In the genomic region with DNA sequence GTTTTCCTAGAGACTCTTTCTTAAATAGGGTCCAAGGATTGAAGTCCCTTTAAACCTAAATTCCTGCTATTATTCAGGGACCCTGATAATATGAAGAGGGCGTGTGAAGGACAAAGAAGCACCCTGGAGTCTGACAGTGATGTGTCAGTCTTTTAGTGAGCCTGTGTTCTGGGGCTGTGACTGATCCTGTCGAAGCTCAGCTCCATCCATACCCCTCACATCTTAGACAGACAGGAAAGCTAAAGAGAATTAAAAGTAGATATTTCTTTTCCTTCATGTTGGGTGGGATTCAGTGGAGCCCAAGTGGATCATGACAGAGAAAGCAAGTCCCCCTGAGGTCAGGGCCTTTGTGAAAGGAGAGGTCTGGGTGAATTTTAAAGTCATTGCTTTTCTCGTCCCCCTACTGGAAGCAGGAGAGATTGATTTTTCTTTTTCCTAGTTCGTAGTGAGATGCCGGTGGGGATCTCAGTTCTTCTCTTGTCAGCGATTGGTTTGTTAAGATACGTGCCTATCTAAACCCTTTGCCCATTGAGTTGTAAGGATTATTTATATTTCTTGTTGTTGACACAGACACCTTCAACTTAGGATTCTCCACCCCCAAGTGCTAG, we compare ENCODE assay signal across 17 mouse cellular contexts. TPM values are rescaled to one million over a fixed set of nuclear protein-coding genes. Genes with fewer than 3 reads are reported as not detected.
A peak's percentile ranks its signal among the peaks of the same experiment; 100 is the strongest.
DNase-seq lines count a peak whose midpoint lies in the region; ATAC-seq and TF ChIP-seq lines count a peak whose summit lies in the region.
"Had no signal": no experiment of that assay in that cellular context is flagged by ENCODE, and none has a peak within 500 bp of the region (broad histone marks: within the 10 kb centered on the region; RNA-seq: fewer than 3 reads in every experiment).

No protein-coding gene starts in this region.

- no peak overlapping the region for H3K27ac ChIP-seq in liver, embryonic 14.5 days
- no peak overlapping the region for H3K27ac ChIP-seq in liver, embryonic 11.5 days (ENCODE audit: low read depth, low read length)
- H3K27ac ChIP-seq in midbrain, embryonic 15.5 days = no peak overlapping the region
- H3K27ac ChIP-seq: embryonic facial prominence, embryonic 12.5 days; liver, embryonic 12.5 days; stomach, embryonic 15.5 days had no signal

- TF ChIP-seq EP300 in liver, embryonic 14.5 days (IDR thresholded peaks at IDR 0.05; ENCODE audit: low read depth) = no peak

- peak; percentile 17; the same call in 1 of the 2 replicates for TF ChIP-seq CTCF in liver, embryonic 14.5 days (IDR thresholded peaks at IDR 0.05; ENCODE audit: low read depth)

- H3K27me3 ChIP-seq in liver, embryonic 14.5 days (ENCODE audit: control insufficient read depth, insufficient read depth, low read length) = no peaks in the 10 kb centered on the region; the same call in 1 of the 2 replicates
- 0 out of 2 replicates have a peak, but pooled peaks cover 3% of the 10 kb centered on the region for H3K27me3 ChIP-seq in liver, embryonic 11.5 days (replicated peaks; ENCODE audit: control insufficient read depth, insufficient read depth, low read length)
- no peaks in the 10 kb centered on the region for H3K27me3 ChIP-seq in midbrain, embryonic 15.5 days (replicated peaks)
- H3K27me3 ChIP-seq: embryonic facial prominence, embryonic 12.5 days; stomach, embryonic 15.5 days had no signal

- 24% methylated on average over 7 of the region's 7 CpGs for WGBS in liver, embryonic 14.5 days (ENCODE audit: insufficient replicate concordance)
- 25% methylated on average over 7 of the region's 7 CpGs for WGBS in liver, embryonic 11.5 days
- WGBS in midbrain, embryonic 15.5 days = 8% methylated on average over 7 of the region's 7 CpGs

- no peaks in the 10 kb centered on the region for H3K36me3 ChIP-seq in liver, embryonic 14.5 days (replicated peaks; ENCODE audit: control insufficient read depth, insufficient read depth, low read depth)
- H3K36me3 ChIP-seq in liver, embryonic 11.5 days (ENCODE audit: control insufficient read depth, insufficient read depth, low read length) = no peaks in the 10 kb centered on the region
- no peaks in the 10 kb centered on the region for H3K36me3 ChIP-seq in midbrain, embryonic 15.5 days (replicated peaks)
- H3K36me3 ChIP-seq: embryonic facial prominence, embryonic 12.5 days; liver, embryonic 12.5 days; stomach, embryonic 15.5 days had no signal

- no peak for ATAC-seq in liver, embryonic 14.5 days (ENCODE audit: insufficient read depth)
- no peak for ATAC-seq in liver, embryonic 11.5 days (replicated peaks; ENCODE audit: low FRiP score)
- ATAC-seq in midbrain, embryonic 15.5 days (replicated peaks) = 0 out of 2 replicates have a peak, but pooled peaks have one; percentile 20
- ATAC-seq: liver, embryonic 12.5 days had no signal

- no peaks in the 10 kb centered on the region for H3K4me1 ChIP-seq in liver, embryonic 14.5 days (replicated peaks; ENCODE audit: control insufficient read depth in 2 of 2, insufficient read depth in 2 of 2, low read length in 1 of 2)
- no peaks in the 10 kb centered on the region for H3K4me1 ChIP-seq in liver, embryonic 11.5 days (replicated peaks; ENCODE audit: control insufficient read depth, insufficient read depth, low read length)
- no peaks in the 10 kb centered on the region for H3K4me1 ChIP-seq in midbrain, embryonic 15.5 days
- H3K4me1 ChIP-seq: embryonic facial prominence, embryonic 12.5 days; liver, embryonic 12.5 days; stomach, embryonic 15.5 days had no signal

- H3K4me3 ChIP-seq in liver, embryonic 14.5 days (ENCODE audit: insufficient read depth in 1 of 2, low read depth in 2 of 2, low read length in 2 of 2) = no peak overlapping the region
- no peak overlapping the region for H3K4me3 ChIP-seq in liver, embryonic 11.5 days (ENCODE audit: low read depth, low read length)
- H3K4me3 ChIP-seq in midbrain, embryonic 15.5 days = no peak overlapping the region
- H3K4me3 ChIP-seq: embryonic facial prominence, embryonic 12.5 days; liver, embryonic 12.5 days; stomach, embryonic 15.5 days had no signal

- DNase-seq in heart, adult 11 months = peak; percentile 70
- DNase-seq in heart, adult 18-20 months = no peak
- no peak for DNase-seq in liver, embryonic 14.5 days (ENCODE audit: low read depth in 3 of 3, low spot score in 3 of 3)
- DNase-seq in liver, embryonic 11.5 days (ENCODE audit: low spot score) = no peak
- DNase-seq in R1 (ENCODE audit: low read depth, low spot score) = peak; percentile 21
- DNase-seq in right cerebral cortex, adult 2 months (ENCODE audit: low spot score in 2 of 2) = no peak
- no peak for DNase-seq in urinary bladder, adult 2 months (ENCODE audit: low spot score)
- DNase-seq: adrenal gland, adult 8-10 months; cerebellum, adult 11-12 months; gastrocnemius, postnatal 10 days; heart, postnatal 10 days; kidney, postnatal 14 days; right cerebral cortex, postnatal 25 days had no signal

- no peak overlapping the region for H3K9ac ChIP-seq in liver, embryonic 14.5 days (replicated peaks)
- H3K9ac ChIP-seq in liver, embryonic 11.5 days (ENCODE audit: low read depth, low read length) = no peak overlapping the region
- H3K9ac ChIP-seq in midbrain, embryonic 15.5 days = no peak overlapping the region
- H3K9ac ChIP-seq: embryonic facial prominence, embryonic 12.5 days; liver, embryonic 12.5 days; stomach, embryonic 15.5 days had no signal

- H3K4me2 ChIP-seq in liver, embryonic 14.5 days (ENCODE audit: low read depth) = no peak overlapping the region
- no peak overlapping the region for H3K4me2 ChIP-seq in liver, embryonic 11.5 days
- H3K4me2 ChIP-seq in midbrain, embryonic 15.5 days = no peak overlapping the region
- H3K4me2 ChIP-seq: embryonic facial prominence, embryonic 12.5 days; liver, embryonic 12.5 days; stomach, embryonic 15.5 days had no signal

- H3K9me3 ChIP-seq in liver, embryonic 14.5 days (ENCODE audit: control insufficient read depth, low read length) = no peaks in the 10 kb centered on the region
- H3K9me3 ChIP-seq in liver, embryonic 11.5 days (ENCODE audit: control insufficient read depth, low read length) = no peaks in the 10 kb centered on the region
- no peaks in the 10 kb centered on the region for H3K9me3 ChIP-seq in midbrain, embryonic 15.5 days
- H3K9me3 ChIP-seq: embryonic facial prominence, embryonic 12.5 days; liver, embryonic 12.5 days; stomach, embryonic 15.5 days had no signal

RNA-seq across cellular contexts. Expression of a gene that starts 8.4 kb away (rescaled TPM):
- total RNA-seq in heart, adult 18-20 months (2021) = 1 to 10 TPM; 6.0 to 7.3 TPM
- 0.57 and 0.71 TPM in 2 replicates for polyA plus RNA-seq in liver, embryonic 14.5 days (2012; rRNA removed)
- 0.48 and 0.62 TPM in 2 replicates for polyA plus RNA-seq in liver, embryonic 14.5 days (2014; fragmentation: Nextera tagmentation; extraction: Ambion mirVana)
- polyA plus RNA-seq in liver, embryonic 11.5 days (2014; fragmentation: Nextera tagmentation; extraction: Ambion mirVana) = 5.0 and 5.8 TPM in 2 replicates
- polyA plus RNA-seq in midbrain, embryonic 15.5 days (2015; fragmentation: Nextera tagmentation; extraction: Ambion mirVana) = 17.9 and 19.0 TPM in 2 replicates
- 4.4 and 7.4 TPM in 2 replicates for polyA plus RNA-seq in urinary bladder, adult 2 months (2012; rRNA removed)

RNA-seq across cellular contexts. Expression of a gene that starts 15.0 kb away (rescaled TPM):
- 100 to 1,000 TPM; 121 to 126 TPM for total RNA-seq in heart, adult 18-20 months (2021)
- 36.4 and 136 TPM in 2 replicates for polyA plus RNA-seq in liver, embryonic 14.5 days (2012; rRNA removed)
- 216 and 222 TPM in 2 replicates for polyA plus RNA-seq in liver, embryonic 14.5 days (2014; fragmentation: Nextera tagmentation; extraction: Ambion mirVana)
- polyA plus RNA-seq in liver, embryonic 11.5 days (2014; fragmentation: Nextera tagmentation; extraction: Ambion mirVana) = 432 and 453 TPM in 2 replicates
- 173 and 175 TPM in 2 replicates for polyA plus RNA-seq in midbrain, embryonic 15.5 days (2015; fragmentation: Nextera tagmentation; extraction: Ambion mirVana)
- polyA plus RNA-seq in urinary bladder, adult 2 months (2012; rRNA removed) = 218 and 233 TPM in 2 replicates

RNA-seq across cellular contexts. Expression of a gene that starts 43.8 kb away (rescaled TPM):
- total RNA-seq in heart, adult 18-20 months (2021) = 10 to 100 TPM; 39.1 to 52.2 TPM
- 34.1 and 41.9 TPM in 2 replicates for polyA plus RNA-seq in liver, embryonic 14.5 days (2012; rRNA removed)
- polyA plus RNA-seq in liver, embryonic 14.5 days (2014; fragmentation: Nextera tagmentation; extraction: Ambion mirVana) = 55.2 and 60.7 TPM in 2 replicates
- 77.3 and 80.0 TPM in 2 replicates for polyA plus RNA-seq in liver, embryonic 11.5 days (2014; fragmentation: Nextera tagmentation; extraction: Ambion mirVana)
- polyA plus RNA-seq in midbrain, embryonic 15.5 days (2015; fragmentation: Nextera tagmentation; extraction: Ambion mirVana) = 38.7 and 43.4 TPM in 2 replicates
- 130 and 144 TPM in 2 replicates for polyA plus RNA-seq in urinary bladder, adult 2 months (2012; rRNA removed)

RNA-seq across cellular contexts. Expression of a gene that starts 51.7 kb away (rescaled TPM):
- total RNA-seq in heart, adult 18-20 months (2021) = 100 to 1,000 TPM in 1 of 2 experiments, 10 to 100 TPM in 1; 94.8 to 120 TPM
- polyA plus RNA-seq in liver, embryonic 14.5 days (2012; rRNA removed) = 149 and 197 TPM in 2 replicates
- polyA plus RNA-seq in liver, embryonic 14.5 days (2014; fragmentation: Nextera tagmentation; extraction: Ambion mirVana) = 163 and 167 TPM in 2 replicates
- 229 and 244 TPM in 2 replicates for polyA plus RNA-seq in liver, embryonic 11.5 days (2014; fragmentation: Nextera tagmentation; extraction: Ambion mirVana)
- 89.7 and 99.0 TPM in 2 replicates for polyA plus RNA-seq in midbrain, embryonic 15.5 days (2015; fragmentation: Nextera tagmentation; extraction: Ambion mirVana)
- polyA plus RNA-seq in urinary bladder, adult 2 months (2012; rRNA removed) = 150 and 171 TPM in 2 replicates

RNA-seq across cellular contexts. Expression of a gene that starts 58.7 kb away (rescaled TPM):
- 10 to 100 TPM in 1 of 2 experiments, 1 to 10 TPM in 1; 9.6 to 14.5 TPM for total RNA-seq in heart, adult 18-20 months (2021)
- polyA plus RNA-seq in liver, embryonic 14.5 days (2012; rRNA removed) = 6.5 and 7.0 TPM in 2 replicates
- polyA plus RNA-seq in liver, embryonic 14.5 days (2014; fragmentation: Nextera tagmentation; extraction: Ambion mirVana) = 9.2 and 13.6 TPM in 2 replicates
- polyA plus RNA-seq in liver, embryonic 11.5 days (2014; fragmentation: Nextera tagmentation; extraction: Ambion mirVana) = 42.3 and 52.3 TPM in 2 replicates
- 22.4 and 22.9 TPM in 2 replicates for polyA plus RNA-seq in midbrain, embryonic 15.5 days (2015; fragmentation: Nextera tagmentation; extraction: Ambion mirVana)
- polyA plus RNA-seq in urinary bladder, adult 2 months (2012; rRNA removed) = 17.0 and 17.1 TPM in 2 replicates

Comparison
In these comparisons a context has a peak if more than half of its experiments do, and no peak if none do; other contexts are left out.
1. DNase-seq: peak in heart, adult 11 months (single experiment) and R1 (single experiment); none in heart, adult 18-20 months (0 of 2), liver, embryonic 14.5 days (0 of 3), liver, embryonic 11.5 days (single experiment), right cerebral cortex, adult 2 months (0 of 2) and urinary bladder, adult 2 months (single experiment).